Mouse (Mus musculus) hindbrain, postnatal 0 days (tissue): ENCODE data around the gene Ttll7. TPM values are rescaled to one million over a fixed set of nuclear protein-coding genes. Genes with fewer than 3 reads are reported as not detected.

ENCODE experiments used
- ATAC-seq: fragments of 200-750 bp; cut with Nextera tagmentation; 2 replicates; pipeline ENCODE4 v1.8.0; 2017; ENCODE audit warnings: mild to moderate bottlenecking, moderate TSS enrichment, moderate library complexity
- DNase-seq: peaks from one replicate; pipeline ENCODE4 v3.0.0-alpha.2; 2015; ENCODE audit warnings: low spot score
- H3K27ac ChIP-seq: fragments of 300-500 bp; sonication (generic); 2 replicates; pipeline ENCODE4 v1.5.1; 2014; ENCODE audit warnings: mild to moderate bottlenecking
- H3K27me3 ChIP-seq: fragments of 300-500 bp; sonication (generic); 2 replicates; pipeline ENCODE4 v1.6.1; 2014; ENCODE audit warnings: low read length, mixed read lengths; ENCODE audit not compliant: insufficient read depth
- H3K36me3 ChIP-seq: fragments of 300-500 bp; sonication (generic); 2 replicates; pipeline ENCODE4 v1.6.1; 2014; ENCODE audit warnings: low read length, mixed read lengths; ENCODE audit not compliant: insufficient read depth
- H3K4me1 ChIP-seq: fragments of 300-500 bp; sonication (generic); 2 replicates; pipeline ENCODE4 v1.6.1; 2014; ENCODE audit warnings: antibody characterized with exemption, low read length, mixed read lengths; ENCODE audit not compliant: insufficient read depth
- H3K4me2 ChIP-seq: fragments of 300-500 bp; sonication (generic); 2 replicates; pipeline ENCODE4 v1.6.1; 2014; ENCODE audit warnings: low read depth, mild to moderate bottlenecking, low read length, moderate library complexity, mixed read lengths
- H3K4me3 ChIP-seq: fragments of 300-500 bp; sonication (generic); 2 replicates; pipeline ENCODE4 v1.5.1; 2014; ENCODE audit warnings: low read length
- H3K9ac ChIP-seq: fragments of 300-500 bp; sonication (generic); replicated peaks from 2 replicates; pipeline ENCODE4 v1.6.1; 2014; ENCODE audit warnings: mild to moderate bottlenecking, low read length, moderate library complexity, mixed read lengths
- H3K9me3 ChIP-seq: fragments of 300-500 bp; sonication (generic); 2 replicates; pipeline ENCODE4 v1.6.1; 2016; ENCODE audit warnings: low read length, mixed read lengths
- CTCF ChIP-seq: IDR thresholded peaks from 2 replicates; pipeline ENCODE4 v1.5.1; 2016; ENCODE audit warnings: antibody characterized with exemption, control low read depth, low read depth
- WGBS: fragments of 180-500 bp; shearing (Covaris S2); extraction: QIAGEN DNeasy Blood & Tissue Kit; methylation state at CpG from one replicate; pipeline ENCODE4 v1.1.7; 2014; 5-methylcytosine and 5-hydroxymethylcytosine counted together
- polyA plus RNA-seq: library from polyadenylated mRNA; unstranded; fragments of >200 nt; fragmentation: Nextera tagmentation; extraction: Ambion mirVana; gene quantifications from 2 replicates; pipeline ENCODE4 v1.2.1, GENCODE M21; 2015
- total RNA-seq: library from RNA; depleted of rRNA; stranded (reverse); fragments of >200 nt; gene quantifications from 2 replicates; pipeline ENCODE4 v1.2.3, GENCODE M21; 2014

Ttll7 gene
- total and polyA plus RNA-seq, 2 experiments from 2014 or later, result 7.9 to 20.4 TPM

GRCm38 (mm10) chr3:146908922-146909321, 56.8 kb downstream of the Ttll7 start:
- H3K9ac ChIP-seq, result no peak overlapping the region
- no peak for TF ChIP-seq CTCF
- H3K4me1 ChIP-seq, result no peaks in the 10 kb centered on the region
- H3K4me2 ChIP-seq, result no peak overlapping the region
- no peak for DNase-seq
- no peak overlapping the region for H3K27ac ChIP-seq
- H3K36me3 ChIP-seq, result no peaks in the 10 kb centered on the region
- 75% methylated on average over 5 of the region's 5 CpGs for WGBS
- H3K4me3 ChIP-seq, result no peak overlapping the region
- H3K27me3 ChIP-seq, result no peaks in the 10 kb centered on the region
- ATAC-seq, result no peak
- H3K9me3 ChIP-seq, result no peaks in the 10 kb centered on the region

- no peak for DNase-seq
- ATAC-seq, result no peak
- 84% methylated on average over 12 of the region's 12 CpGs for WGBS
- H3K27me3 ChIP-seq, result no peaks in the 10 kb centered on the region
- no peak overlapping the region for H3K4me3 ChIP-seq
- no peak overlapping the region for H3K4me2 ChIP-seq
- no peaks in the 10 kb centered on the region for H3K4me1 ChIP-seq
- TF ChIP-seq CTCF, result no peak
- H3K9ac ChIP-seq, result no peak overlapping the region
- no peaks in the 10 kb centered on the region for H3K36me3 ChIP-seq
- H3K27ac ChIP-seq, result no peak overlapping the region
- no peaks in the 10 kb centered on the region for H3K9me3 ChIP-seq
These were observed 60.9 kb downstream of the Ttll7 start for GRCm38 (mm10) chr3:146913107-146913506.

GRCm38 (mm10) chr3:146914798-146915197, 62.6 kb downstream of the Ttll7 start:
- Histone ChIP-seq H3K4me2 (no peak overlapping the region), H3K9ac (no peak overlapping the region), H3K36me3 (no peaks in the 10 kb centered on the region), H3K9me3 (no peaks in the 10 kb centered on the region), H3K4me3 (no peak overlapping the region), H3K27ac (no peak overlapping the region), H3K27me3 (no peaks in the 10 kb centered on the region), H3K4me1 (no peaks in the 10 kb centered on the region)
- peak; percentile 91 for TF ChIP-seq CTCF
- 7% methylated on average over 12 of the region's 12 CpGs for WGBS
- peak; percentile 91 for DNase-seq
- ATAC-seq, result peak; percentile 85

- 0 out of 2 replicates have a peak, but pooled peaks have one; percentile 5 for ATAC-seq
- no peak overlapping the region for H3K4me3 ChIP-seq
- no peak overlapping the region for H3K27ac ChIP-seq
- no peaks in the 10 kb centered on the region for H3K36me3 ChIP-seq
- H3K27me3 ChIP-seq, result no peaks in the 10 kb centered on the region
- TF ChIP-seq CTCF, result no peak
- 63% methylated on average over 8 of the region's 8 CpGs for WGBS
- no peak overlapping the region for H3K9ac ChIP-seq
- no peaks in the 10 kb centered on the region for H3K9me3 ChIP-seq
- no peak for DNase-seq
- H3K4me2 ChIP-seq, result no peak overlapping the region
- H3K4me1 ChIP-seq, result no peaks in the 10 kb centered on the region
These were observed 65.7 kb downstream of the Ttll7 start for GRCm38 (mm10) chr3:146917891-146918290.

- Histone ChIP-seq H3K4me2 (no peak overlapping the region), H3K9ac (no peak overlapping the region), H3K4me1 (no peaks in the 10 kb centered on the region), H3K4me3 (no peak overlapping the region), H3K36me3 (no peaks in the 10 kb centered on the region), H3K27me3 (no peaks in the 10 kb centered on the region), H3K27ac (no peak overlapping the region), H3K9me3 (no peaks in the 10 kb centered on the region)
- 35% methylated on average over 11 of the region's 11 CpGs for WGBS
- ATAC-seq, result 0 out of 2 replicates have a peak, but pooled peaks have one; percentile 24
- no peak for TF ChIP-seq CTCF
- peak; percentile 48 for DNase-seq
These were observed 66.2 kb downstream of the Ttll7 start for GRCm38 (mm10) chr3:146918323-146918722.

- H3K4me3 ChIP-seq, result no peak overlapping the region
- no peak overlapping the region for H3K27ac ChIP-seq
- no peak for ATAC-seq
- no peak overlapping the region for H3K9ac ChIP-seq
- TF ChIP-seq CTCF, result no peak
- no peak overlapping the region for H3K4me2 ChIP-seq
- no peaks in the 10 kb centered on the region; the same call in 1 of the 2 replicates for H3K36me3 ChIP-seq
- no peaks in the 10 kb centered on the region for H3K9me3 ChIP-seq
- no peaks in the 10 kb centered on the region for H3K27me3 ChIP-seq
- no peak for DNase-seq
- WGBS, result 85% methylated on average over 6 of the region's 6 CpGs
- no peaks in the 10 kb centered on the region for H3K4me1 ChIP-seq
These were observed 75.3 kb downstream of the Ttll7 start for GRCm38 (mm10) chr3:146927311-146928015.

- H3K9me3 ChIP-seq, result no peaks in the 10 kb centered on the region
- 88% methylated on average over 7 of the region's 7 CpGs for WGBS
- no peak for ATAC-seq
- H3K9ac ChIP-seq, result no peak overlapping the region
- no peak for DNase-seq
- no peaks in the 10 kb centered on the region for H3K4me1 ChIP-seq
- no peak overlapping the region for H3K4me3 ChIP-seq
- H3K27me3 ChIP-seq, result no peaks in the 10 kb centered on the region
- H3K36me3 ChIP-seq, result no peaks in the 10 kb centered on the region; the same call in 1 of the 2 replicates
- no peak overlapping the region for H3K4me2 ChIP-seq
- H3K27ac ChIP-seq, result no peak overlapping the region
- TF ChIP-seq CTCF, result no peak
These were observed 76.0 kb downstream of the Ttll7 start for GRCm38 (mm10) chr3:146928141-146928540.
